Mouse (Mus musculus) G1E (cell line): Measurements from ENCODE around the gene Ssbp3. TPM values are rescaled to one million over a fixed set of nuclear protein-coding genes. Genes with fewer than 3 reads are reported as not detected.

Source experiments
- ATAC-seq: 2 replicates; pipeline ENCODE4 v1.8.0; 2016; ENCODE audit warnings: mild to moderate bottlenecking; ENCODE audit not compliant: insufficient number of reproducible peaks, poor library complexity, low FRiP score, severe bottlenecking; ENCODE audit errors: extremely low read depth
- DNase-seq: peaks from one replicate; pipeline ENCODE4 v3.0.0; 2012; ENCODE audit warnings: low spot score
- H3K27me3 ChIP-seq: 2 replicates; pipeline ENCODE4 v1.6.1; 2012; ENCODE audit warnings: mild to moderate bottlenecking, low read length, inconsistent platforms; ENCODE audit not compliant: insufficient read depth
- H3K36me3 ChIP-seq: replicated peaks from 2 replicates; pipeline ENCODE3; 2012; ENCODE audit warnings: mild to moderate bottlenecking, inconsistent platforms
- H3K4me1 ChIP-seq: 2 replicates; pipeline ENCODE4 v1.6.1; 2012; ENCODE audit warnings: low read depth, low read length, inconsistent platforms, mixed read lengths; ENCODE audit not compliant: insufficient read depth
- H3K4me3 ChIP-seq: 2 replicates; pipeline ENCODE4 v1.5.1; 2012; ENCODE audit warnings: low read depth, mild to moderate bottlenecking, inconsistent platforms, low read length, moderate library complexity, mixed read lengths
- H3K9me3 ChIP-seq: replicated peaks from 2 replicates; pipeline ENCODE4 v1.6.1; 2012; ENCODE audit warnings: inconsistent platforms
- CTCF ChIP-seq: IDR thresholded peaks from 2 replicates; pipeline ENCODE4 v1.5.1; 2012; ENCODE audit warnings: low read depth, low read length, inconsistent platforms, mixed read lengths
- GATA1 ChIP-seq: IDR thresholded peaks from 2 replicates; pipeline ENCODE4 v1.6.1; 2012; ENCODE audit warnings: borderline replicate concordance, low read length, inconsistent platforms, mixed read lengths
- GATA2 ChIP-seq: IDR thresholded peaks from 2 replicates; pipeline ENCODE4 v1.6.1; 2012; ENCODE audit warnings: low read depth, low read length, inconsistent platforms, borderline replicate concordance
- POLR2AphosphoS5 ChIP-seq: IDR thresholded peaks from 2 replicates; pipeline ENCODE4 v1.6.1; 2012; ENCODE audit warnings: low read depth, low read length, inconsistent platforms; ENCODE audit not compliant: insufficient replicate concordance
- TAL1 ChIP-seq: conservative IDR thresholded peaks from 2 replicates; pipeline ENCODE4 v1.6.1; 2012; ENCODE audit warnings: low read depth, low read length, inconsistent platforms, mixed read lengths
- polyA plus RNA-seq: library from polyadenylated mRNA; stranded (reverse); fragments of >175 nt; gene quantifications from 2 replicates; pipeline ENCODE4 v1.2.3, GENCODE M21; 2012
- total RNA-seq, 2 experiments: library from RNA; stranded (forward) in 1 of 2; stranded (reverse) in 1 of 2; fragments of 200-1000 nt in 1 of 2; fragments of >200 nt in 1 of 2; fragmentation: Nextera tagmentation in 1 of 2; gene quantifications; 2 replicates each; pipeline ENCODE4 v1.2.3; 2014 to 2017

The Ssbp3 gene
- 232 and 311 TPM in 2 replicates for total RNA-seq (2014; fragmentation: Nextera tagmentation)
- total RNA-seq (2017) = 27.5 and 46.6 TPM in 2 replicates
- polyA plus RNA-seq = 685 and 787 TPM in 2 replicates

DNA sequence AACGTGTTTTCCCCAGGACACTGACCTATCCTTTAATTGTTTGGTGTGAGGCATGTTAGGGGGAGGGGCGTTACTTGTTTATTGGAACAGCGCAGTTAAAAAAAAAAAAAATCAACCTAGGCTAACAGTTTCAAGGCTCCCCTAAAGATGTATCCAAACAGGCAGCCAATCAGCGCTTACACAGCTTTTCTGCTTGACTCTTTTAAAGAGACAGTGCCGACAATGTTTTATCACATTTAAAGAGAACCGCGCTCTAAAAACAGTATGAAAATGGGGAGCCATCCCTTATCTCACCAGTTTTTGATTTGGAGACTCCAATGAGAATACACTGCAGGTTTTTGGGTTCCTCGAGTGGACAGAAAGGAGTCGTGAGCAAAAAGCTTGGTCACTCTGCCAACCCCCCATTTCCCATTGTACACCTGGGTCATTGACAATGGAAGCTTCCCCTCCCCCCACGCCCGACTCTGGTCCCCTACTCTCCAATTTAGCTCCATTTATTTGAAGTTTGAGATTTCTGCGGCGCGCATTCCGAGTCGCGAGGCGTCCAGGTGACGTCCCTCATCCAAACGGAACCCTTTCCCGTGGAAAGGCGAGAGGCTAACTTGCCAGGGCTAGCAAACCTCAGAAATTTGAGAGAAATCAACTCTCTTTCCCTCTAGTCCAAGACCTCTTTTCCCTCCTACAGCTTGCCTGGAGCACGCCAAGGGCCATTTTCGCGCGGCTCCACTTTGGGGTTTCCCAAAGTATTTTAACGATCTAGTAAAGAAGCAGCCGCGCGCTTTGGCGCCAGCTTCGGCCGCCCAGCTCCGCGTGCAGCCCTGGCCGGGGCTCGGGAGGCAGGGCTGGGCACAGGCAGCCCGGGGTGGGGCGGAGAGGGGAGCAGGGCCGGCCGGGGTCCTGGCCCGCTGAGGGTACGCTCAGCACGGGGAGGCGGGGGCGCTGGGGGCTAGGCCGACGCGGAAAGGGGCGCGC is at the start of gene Ssbp3:
Ssbp3 (plus strand) TSS at position 501 of the 972 bp plus-strand sequence.
- 0 out of 2 replicates have a peak, but pooled peaks have one; percentile 5 for ATAC-seq
- peaks cover 71% of the 10 kb centered on the region for H3K4me1 ChIP-seq
- no peak for TF ChIP-seq GATA1
- no peak for TF ChIP-seq CTCF
- no peak for TF ChIP-seq TAL1
- TF ChIP-seq POLR2AphosphoS5 = no peak
- no peak for TF ChIP-seq GATA2
- no peaks in the 10 kb centered on the region for H3K27me3 ChIP-seq
- peaks cover 32% of the 10 kb centered on the region for H3K36me3 ChIP-seq
- no peak for DNase-seq
- H3K4me3 ChIP-seq = peak within 1 kb of the TSS; percentile 95
- no peaks in the 10 kb centered on the region for H3K9me3 ChIP-seq

DNA sequence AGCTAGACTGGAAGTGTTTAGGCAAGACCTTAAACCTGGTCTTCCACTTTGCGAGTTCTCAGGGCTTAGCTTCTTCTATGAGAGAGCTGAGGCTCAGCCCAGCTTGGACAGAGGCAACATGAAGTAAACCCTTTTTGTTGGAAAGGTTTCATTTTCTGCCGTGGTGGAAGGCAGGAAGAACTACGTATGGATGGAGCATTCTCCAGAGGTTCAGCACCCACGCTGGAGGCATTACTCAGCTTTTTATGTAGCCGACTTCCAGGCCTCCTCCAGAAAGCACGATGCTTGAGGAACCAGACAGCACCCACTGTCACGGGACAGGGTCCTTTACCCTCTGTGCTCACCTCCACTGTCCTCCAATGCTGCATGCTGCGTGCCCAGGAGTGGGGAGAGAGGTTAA is 48.6 kb upstream of the Ssbp3 start:
- ATAC-seq (no peak), DNase-seq (no peak)
- no peaks in the 10 kb centered on the region for H3K36me3 ChIP-seq
- H3K27me3 ChIP-seq = peaks cover 41% of the 10 kb centered on the region
- no peaks in the 10 kb centered on the region for H3K9me3 ChIP-seq
- H3K4me3 ChIP-seq = no peak overlapping the region; the same call in 1 of the 2 replicates
- no peak for TF ChIP-seq GATA1
- TF ChIP-seq TAL1 = no peak
- TF ChIP-seq CTCF = no peak
- no peak for TF ChIP-seq GATA2
- TF ChIP-seq POLR2AphosphoS5 = no peak
- H3K4me1 ChIP-seq = peaks cover 47% of the 10 kb centered on the region

DNA sequence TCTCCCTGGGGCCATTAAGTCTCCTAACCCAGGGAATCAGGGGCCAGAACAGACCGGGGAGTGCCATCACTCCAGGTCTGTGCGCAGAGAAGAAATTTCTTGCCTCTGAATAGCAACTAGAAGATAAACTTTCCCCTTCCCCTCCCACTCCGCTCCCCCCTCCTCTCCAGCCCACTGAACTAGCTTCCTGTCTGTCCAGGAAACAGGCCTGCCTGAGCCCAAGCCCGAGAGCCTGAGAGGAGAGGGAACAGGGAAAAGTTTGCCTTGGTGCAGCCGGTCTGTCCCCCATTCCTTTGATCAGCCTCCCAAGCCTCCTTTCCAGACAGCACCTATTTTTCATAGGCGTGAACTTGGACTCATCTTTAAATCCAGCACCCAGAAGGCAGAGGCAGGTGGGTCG is 48.2 kb upstream of the Ssbp3 start:
- ATAC-seq = no peak
- no peak overlapping the region for H3K4me3 ChIP-seq

DNA sequence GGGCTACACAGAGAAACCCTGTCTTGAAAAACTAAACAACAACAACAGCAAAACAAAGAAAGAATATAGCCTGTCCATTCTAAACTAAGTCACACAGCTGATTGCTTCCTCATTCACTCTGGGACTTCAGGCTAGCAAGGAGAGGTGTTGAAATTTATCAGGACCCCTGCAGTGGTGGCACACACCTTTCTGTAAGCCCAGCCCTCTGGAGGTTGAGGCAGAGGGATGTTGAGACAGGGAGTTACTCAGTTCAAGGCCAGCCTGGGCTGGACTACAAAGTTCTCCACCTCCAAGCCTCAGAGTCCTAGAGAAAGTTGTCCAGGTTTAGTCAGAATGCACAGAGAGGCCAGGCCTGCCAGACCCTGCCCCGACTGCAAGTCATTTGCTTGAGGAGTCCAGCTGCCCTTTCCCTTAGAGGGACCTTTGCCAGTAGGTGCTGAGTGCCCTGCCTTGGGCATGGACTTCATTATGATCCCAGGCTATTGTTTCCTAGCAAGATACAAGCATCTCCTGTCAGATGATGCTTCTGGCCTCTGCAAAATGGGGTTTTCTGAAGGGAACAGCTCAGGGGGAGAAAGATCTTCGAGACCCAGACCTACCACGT is 47.6 kb upstream of the Ssbp3 start:
- DNase-seq (no peak), ATAC-seq (no peak)
- Histone ChIP-seq H3K27me3 (peaks cover 38% of the 10 kb centered on the region), H3K4me1 (peaks cover 55% of the 10 kb centered on the region), H3K4me3 (no peak overlapping the region), H3K9me3 (no peaks in the 10 kb centered on the region), H3K36me3 (no peaks in the 10 kb centered on the region)
- TF ChIP-seq CTCF (no peak), GATA2 (no peak), POLR2AphosphoS5 (no peak), GATA1 (no peak), TAL1 (no peak)

More for the DNA sequence above, 48.2 kb upstream of the Ssbp3 start:
- DNase-seq = no peak
- no peaks in the 10 kb centered on the region for H3K9me3 ChIP-seq
- peaks cover 51% of the 10 kb centered on the region for H3K4me1 ChIP-seq
- H3K36me3 ChIP-seq = no peaks in the 10 kb centered on the region
- H3K27me3 ChIP-seq = peaks cover 38% of the 10 kb centered on the region
- TF ChIP-seq GATA1 = no peak
- no peak for TF ChIP-seq CTCF
- no peak for TF ChIP-seq GATA2
- TF ChIP-seq POLR2AphosphoS5 = no peak
- TF ChIP-seq TAL1 = no peak

DNA sequence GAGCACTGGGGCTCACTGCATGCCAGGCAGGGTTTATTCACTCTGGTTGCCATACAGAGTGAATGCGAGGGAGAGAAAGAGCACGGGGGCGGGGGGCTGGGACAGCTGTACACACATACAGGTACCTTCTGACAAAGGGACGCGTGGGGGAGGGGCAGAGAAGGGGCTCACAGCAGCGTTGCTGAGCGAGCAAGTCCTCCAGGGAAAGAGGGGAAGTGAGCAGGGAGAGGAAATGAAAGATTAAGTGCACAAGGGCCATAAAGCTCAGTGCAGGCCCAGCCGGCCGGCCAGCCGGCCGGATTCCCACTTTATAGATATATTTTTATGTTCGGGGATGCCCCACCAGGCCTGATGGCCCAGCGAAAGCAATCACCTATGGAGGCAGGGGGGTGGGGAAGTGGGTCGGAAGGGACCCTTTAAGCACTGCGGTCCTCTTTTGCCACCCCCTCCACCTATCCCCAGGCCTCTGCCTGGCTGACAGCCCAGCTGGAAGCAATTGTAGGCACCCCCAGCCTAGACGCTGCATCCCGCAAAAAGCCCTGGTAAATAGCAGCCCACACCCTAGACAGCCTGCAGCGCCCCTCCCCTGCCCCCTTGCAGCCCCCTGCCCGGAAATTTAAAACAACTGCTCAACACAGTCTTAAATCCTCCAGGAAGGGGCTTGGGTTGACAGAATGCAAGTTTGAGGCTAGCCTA is 44.9 kb upstream of the Ssbp3 start:
- TF ChIP-seq CTCF = no peak
- TF ChIP-seq GATA1 = no peak
- Histone ChIP-seq H3K4me1 (peaks cover 72% of the 10 kb centered on the region), H3K4me3 (no peak overlapping the region), H3K36me3 (no peaks in the 10 kb centered on the region), H3K27me3 (peaks cover 27% of the 10 kb centered on the region), H3K9me3 (no peaks in the 10 kb centered on the region)
- no peak for ATAC-seq
- DNase-seq = no peak

DNA sequence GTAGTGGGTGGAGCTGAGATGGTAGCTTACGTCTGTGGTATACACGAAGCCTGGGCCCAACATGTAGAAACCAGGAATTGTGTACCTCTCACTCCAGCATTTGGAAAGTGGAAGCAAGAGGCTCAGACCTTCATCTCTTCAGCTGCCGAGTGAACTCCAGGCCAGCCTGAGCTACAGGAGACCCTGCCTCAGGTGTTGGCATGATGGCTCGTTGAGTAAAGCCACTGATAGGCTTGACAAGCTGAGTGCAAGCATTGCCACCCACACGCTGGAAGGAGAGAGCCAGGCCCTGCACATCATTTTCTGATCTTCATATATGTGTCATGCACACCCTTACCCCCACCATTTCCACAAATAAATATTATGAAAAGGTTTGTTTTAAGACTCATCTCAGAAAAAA is 44.1 kb upstream of the Ssbp3 start:
- DNase-seq = no peak
- Histone ChIP-seq H3K27me3 (peaks cover 25% of the 10 kb centered on the region), H3K36me3 (no peaks in the 10 kb centered on the region), H3K4me1 (peaks cover 77% of the 10 kb centered on the region), H3K9me3 (no peaks in the 10 kb centered on the region), H3K4me3 (no peak overlapping the region)
- no peak for TF ChIP-seq GATA2
- ATAC-seq = no peak
